Mouse (Mus musculus): Measurements from ENCODE around the gene Rbm26.

DNA sequence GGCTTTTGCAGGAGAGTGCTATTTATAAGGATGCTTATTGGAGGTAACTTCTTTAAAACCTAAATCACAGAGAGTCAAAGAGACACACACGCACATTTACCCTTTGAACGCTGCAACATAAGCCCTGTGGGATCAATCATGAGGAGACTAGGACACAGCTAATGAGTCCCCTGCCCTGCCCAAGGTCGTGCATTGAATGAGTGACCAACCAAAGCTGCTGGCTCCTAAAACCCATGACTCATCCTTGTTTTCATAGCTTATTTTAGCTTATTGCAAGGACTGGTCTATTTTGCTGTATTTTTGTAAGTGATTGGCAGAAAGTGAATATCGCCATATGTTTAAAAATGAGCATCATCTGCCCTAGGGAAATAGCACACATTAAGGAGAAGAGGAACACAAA, 17.6 kb upstream of the Rbm26 start:
- TF ChIP-seq CTCF (IDR thresholded peaks at IDR 0.05; ENCODE audit: borderline replicate concordance, control insufficient read depth, extremely low read depth, insufficient read depth, low read length, poor library complexity) (no peak), POLR2A (IDR thresholded peaks at IDR 0.05; ENCODE audit: control insufficient read depth, extremely low read depth, insufficient read depth, low read length, poor library complexity) (no peak)
